Mouse (Mus musculus) layer of hippocampus, adult 2 months (tissue): ENCODE measurements at regions not wholly inside any gene's neighbourhood (a gene's known extent, or its start where the extent isn't known, plus 50 kb on each side); places are given as distances from the start of the nearest gene placed in this dataset.

Experiments
- DNase-seq, 2 experiments: peaks; one replicate each; pipeline ENCODE4 v3.0.0; 2022; ENCODE audit warnings: low spot score in 2 of 2
- H3K27ac ChIP-seq: fragments of 200-600 bp; 2 replicates; pipeline ENCODE4 v1.8.1; 2022
- H3K4me3 ChIP-seq: fragments of 200-600 bp; 2 replicates; pipeline ENCODE4 v1.8.1; 2022; ENCODE audit warnings: mild to moderate bottlenecking
- CTCF ChIP-seq: fragments of 200-600 bp; conservative IDR thresholded peaks from 2 replicates; pipeline ENCODE4 v1.8.1; 2022; ENCODE audit warnings: antibody characterized with exemption, mild to moderate bottlenecking, moderate library complexity

- no peak for TF ChIP-seq CTCF
- DNase-seq, result peak in 1 of 2 experiments; percentile 32
- no peak overlapping the region for H3K27ac ChIP-seq
- H3K4me3 ChIP-seq, result no peak overlapping the region
Observed at GRCm38 (mm10) chr2:92544364-92545151, 54.9 kb upstream of the Chst1 start.

- no peak for DNase-seq
- TF ChIP-seq CTCF, result no peak
- no peak overlapping the region for H3K27ac ChIP-seq
- H3K4me3 ChIP-seq, result no peak overlapping the region
Observed at GRCm38 (mm10) chr2:92540841-92541240, 58.7 kb upstream of the Chst1 start.

- no peak for TF ChIP-seq CTCF
- H3K27ac ChIP-seq, result no peak overlapping the region
- no peak overlapping the region for H3K4me3 ChIP-seq
- no peak for DNase-seq
Observed at GRCm38 (mm10) chr2:92531996-92532395, 67.5 kb upstream of the Chst1 start.

GRCm38 (mm10) chr2:92530677-92531076 lies 68.8 kb upstream of the Chst1 start:
- H3K4me3 ChIP-seq, result no peak overlapping the region
- TF ChIP-seq CTCF, result no peak
- H3K27ac ChIP-seq, result peak overlapping the region; percentile 97; the same call in 1 of the 2 replicates
- DNase-seq, result peak in 1 of 2 experiments; percentile 27

GRCm38 (mm10) chr2:92529670-92530322 lies 69.5 kb upstream of the Slc35c1 start:
- DNase-seq, result peak in 1 of 2 experiments; percentile 15
- H3K4me3 ChIP-seq, result peak overlapping the region; percentile 69
- H3K27ac ChIP-seq, result peak overlapping the region; percentile 97
- TF ChIP-seq CTCF, result no peak

GRCm38 (mm10) chr2:92529071-92529641 lies 68.8 kb upstream of the Slc35c1 start:
- Histone ChIP-seq H3K4me3 (peak overlapping the region; percentile 69), H3K27ac (peak overlapping the region; percentile 97)
- peak; percentile 34 for TF ChIP-seq CTCF
- DNase-seq, result peak; percentile 85 to 95

- peak overlapping the region; percentile 69; the same call in 1 of the 2 replicates for H3K4me3 ChIP-seq
- no peak for DNase-seq
- no peak for TF ChIP-seq CTCF
- peak overlapping the region; percentile 97; the same call in 1 of the 2 replicates for H3K27ac ChIP-seq
Observed at GRCm38 (mm10) chr2:92528119-92528830, 67.9 kb upstream of the Slc35c1 start.

- Histone ChIP-seq H3K4me3 (no peak overlapping the region), H3K27ac (no peak overlapping the region)
- no peak for TF ChIP-seq CTCF
- no peak for DNase-seq
Observed at GRCm38 (mm10) chr2:92526676-92527395, 66.5 kb upstream of the Slc35c1 start.

GRCm38 (mm10) chr2:92525628-92526027 lies 65.3 kb upstream of the Slc35c1 start:
- Histone ChIP-seq H3K27ac (no peak overlapping the region), H3K4me3 (no peak overlapping the region)
- no peak for TF ChIP-seq CTCF
- DNase-seq, result no peak

GRCm38 (mm10) chr2:92525062-92525623 lies 64.8 kb upstream of the Slc35c1 start:
- no peak overlapping the region for H3K27ac ChIP-seq
- no peak for TF ChIP-seq CTCF

GRCm38 (mm10) chr2:92524346-92524905 lies 64.1 kb upstream of the Slc35c1 start:
- H3K27ac ChIP-seq, result no peak overlapping the region
- no peak for TF ChIP-seq CTCF
- no peak overlapping the region for H3K4me3 ChIP-seq
- DNase-seq, result no peak

More at GRCm38 (mm10) chr2:92525062-92525623, 64.8 kb upstream of the Slc35c1 start:
- H3K4me3 ChIP-seq, result no peak overlapping the region
- DNase-seq, result no peak
